Mouse (Mus musculus) lung, postnatal 0 days (tissue): ENCODE measurements around the gene Egln2. TPM values are rescaled to one million over a fixed set of nuclear protein-coding genes. Genes with fewer than 3 reads are reported as not detected.

Source experiments
- ATAC-seq: fragments of 200-750 bp; cut with Nextera tagmentation; 2 replicates; pipeline ENCODE4 v1.8.0; 2017; ENCODE audit warnings: moderate library complexity
- DNase-seq: peaks from one replicate; pipeline ENCODE4 v3.0.0-alpha.2; 2016; ENCODE audit warnings: low spot score
- H3K27ac ChIP-seq: fragments of 300-500 bp; sonication (generic); 2 replicates; pipeline ENCODE4 v1.5.1; 2014; ENCODE audit warnings: antibody characterized with exemption, mild to moderate bottlenecking, low read length, mixed read lengths
- H3K27me3 ChIP-seq: fragments of 300-500 bp; sonication (generic); replicated peaks from 2 replicates; pipeline ENCODE4 v1.6.1; 2014; ENCODE audit warnings: low read length, mixed read lengths; ENCODE audit not compliant: insufficient read depth
- H3K36me3 ChIP-seq: fragments of 300-500 bp; sonication (generic); 2 replicates; pipeline ENCODE4 v1.6.1; 2014; ENCODE audit warnings: low read length, mixed read lengths; ENCODE audit not compliant: insufficient read depth
- H3K4me1 ChIP-seq: fragments of 300-500 bp; sonication (generic); 2 replicates; pipeline ENCODE4 v1.6.1; 2014; ENCODE audit warnings: antibody characterized with exemption, low read depth, low read length, mixed read lengths; ENCODE audit not compliant: insufficient read depth
- H3K4me2 ChIP-seq: fragments of 300-500 bp; sonication (generic); replicated peaks from 2 replicates; pipeline ENCODE4 v1.6.1; 2014; ENCODE audit warnings: low read depth, mild to moderate bottlenecking, low read length, moderate library complexity, mixed read lengths
- H3K4me3 ChIP-seq: fragments of 300-500 bp; sonication (generic); 2 replicates; pipeline ENCODE4 v1.5.1; 2014; ENCODE audit warnings: low read depth, low read length
- H3K9ac ChIP-seq: fragments of 300-500 bp; sonication (generic); replicated peaks from 2 replicates; pipeline ENCODE4 v1.6.1; 2014; ENCODE audit warnings: low read depth, mild to moderate bottlenecking
- H3K9me3 ChIP-seq: fragments of 300-500 bp; sonication (generic); 2 replicates; pipeline ENCODE4 v1.6.1; 2016; ENCODE audit warnings: low read length, mixed read lengths
- CTCF ChIP-seq: IDR thresholded peaks from 2 replicates; pipeline ENCODE4 v1.5.1; 2016; ENCODE audit warnings: antibody characterized with exemption, mild to moderate bottlenecking
- EP300 ChIP-seq: IDR thresholded peaks from 2 replicates; pipeline ENCODE4 v1.6.1; 2016; ENCODE audit warnings: antibody characterized with exemption, mild to moderate bottlenecking, control low read depth
- WGBS: fragments of 180-500 bp; shearing (Covaris S2); extraction: QIAGEN DNeasy Blood & Tissue Kit; methylation state at CpG from one replicate; pipeline ENCODE4 v1.1.7; 2014; 5-methylcytosine and 5-hydroxymethylcytosine counted together
- polyA plus RNA-seq: library from polyadenylated mRNA; unstranded; fragments of >200 nt; fragmentation: Nextera tagmentation; extraction: Ambion mirVana; gene quantifications from 2 replicates; pipeline ENCODE4 v1.2.1, GENCODE M21; 2015

The Egln2 gene
- polyA plus RNA-seq, 1 experiment from 2014 or later: 75.1 TPM

- H3K36me3 ChIP-seq: peaks cover 26% of the 10 kb centered on the region
These were observed 18.4 kb upstream of the Egln2 start for GRCm38 (mm10) chr7:27184964-27185363.

GRCm38 (mm10) chr7:27182498-27182897 is 15.9 kb upstream of the Egln2 start:
- Histone ChIP-seq H3K4me2 (no peak overlapping the region), H3K9me3 (no peaks in the 10 kb centered on the region), H3K4me3 (no peak overlapping the region), H3K4me1 (peaks cover 8% of the 10 kb centered on the region; the same call in 1 of the 2 replicates), H3K36me3 (0 out of 2 replicates have a peak, but pooled peaks cover 6% of the 10 kb centered on the region), H3K9ac (no peak overlapping the region), H3K27me3 (no peaks in the 10 kb centered on the region), H3K27ac (no peak overlapping the region)
- WGBS: 43% methylated on average over 1 of the region's 1 CpGs
- DNase-seq: no peak
- TF ChIP-seq EP300: no peak
- no peak for TF ChIP-seq CTCF
- ATAC-seq: no peak

More at GRCm38 (mm10) chr7:27184964-27185363, 18.4 kb upstream of the Egln2 start:
- no peak overlapping the region for H3K27ac ChIP-seq
- DNase-seq (no peak), ATAC-seq (peak; percentile 15; the same call in 1 of the 2 replicates)
- no peak overlapping the region for H3K4me2 ChIP-seq
- TF ChIP-seq EP300 (no peak), CTCF (peak; percentile 82)
- 45% methylated on average over 3 of the region's 3 CpGs for WGBS
- no peaks in the 10 kb centered on the region for H3K9me3 ChIP-seq
- H3K4me1 ChIP-seq: no peaks in the 10 kb centered on the region
- H3K27me3 ChIP-seq: no peaks in the 10 kb centered on the region
- H3K4me3 ChIP-seq: no peak overlapping the region
- no peak overlapping the region for H3K9ac ChIP-seq

- peak within 1 kb of the TSS; percentile 59 for H3K27ac ChIP-seq
- 41% methylated on average over 14 of the region's 14 CpGs for WGBS
- no peak within 1 kb of the TSS for H3K4me3 ChIP-seq
- H3K4me1 ChIP-seq: peaks cover 8% of the 10 kb centered on the region; the same call in 1 of the 2 replicates
- no peaks in the 10 kb centered on the region for H3K27me3 ChIP-seq
- no peak within 1 kb of the TSS for H3K9ac ChIP-seq
- H3K9me3 ChIP-seq: no peaks in the 10 kb centered on the region
- no peak within 1 kb of the TSS for H3K4me2 ChIP-seq
- ATAC-seq (no peak), DNase-seq (peak; percentile 64)
- TF ChIP-seq EP300: no peak
- TF ChIP-seq CTCF: no peak
- 0 out of 2 replicates have a peak, but pooled peaks cover 4% of the 10 kb centered on the region for H3K36me3 ChIP-seq
These were observed 14.5 kb upstream of the Egln2 start, which contains the start of the genes Gm21983 and Mia for GRCm38 (mm10) chr7:27180837-27181695. TSS of gene Gm21983 (minus strand) at chr7:27181086. TSS of gene Mia (minus strand) at chr7:27181157.

GRCm38 (mm10) chr7:27180036-27180435 is 13.4 kb upstream of the Egln2 start:
- peaks cover 8% of the 10 kb centered on the region; the same call in 1 of the 2 replicates for H3K4me1 ChIP-seq
- whole genome bisulfite sequencing: 28% methylated on average over 5 of the region's 5 CpGs
- no peaks in the 10 kb centered on the region for H3K27me3 ChIP-seq
- ATAC-seq: no peak
- peak overlapping the region; percentile 59; the same call in 1 of the 2 replicates for H3K27ac ChIP-seq
- TF ChIP-seq EP300 (no peak), CTCF (no peak)
- H3K4me3 ChIP-seq: no peak overlapping the region
- no peak overlapping the region for H3K9ac ChIP-seq
- no peaks in the 10 kb centered on the region for H3K9me3 ChIP-seq
- no peaks in the 10 kb centered on the region for H3K36me3 ChIP-seq
- DNase-seq: peak; percentile 62
- no peak overlapping the region for H3K4me2 ChIP-seq

- DNase-seq (no peak), ATAC-seq (no peak)
- TF ChIP-seq EP300: no peak; the same call in 1 of the 2 replicates
- no peak for TF ChIP-seq CTCF
- Histone ChIP-seq H3K4me1 (peaks cover 8% of the 10 kb centered on the region; the same call in 1 of the 2 replicates), H3K4me2 (peak overlapping the region; percentile 53), H3K27me3 (no peaks in the 10 kb centered on the region), H3K9ac (no peak overlapping the region), H3K27ac (peak overlapping the region; percentile 94), H3K36me3 (0 out of 2 replicates have a peak, but pooled peaks cover under 1% of the 10 kb centered on the region), H3K9me3 (no peaks in the 10 kb centered on the region), H3K4me3 (peak overlapping the region; percentile 75)
- WGBS: 35% methylated on average over 16 of the region's 16 CpGs
These were observed 12.8 kb upstream of the Egln2 start for GRCm38 (mm10) chr7:27179217-27179918.
